Mouse (Mus musculus) neural tube, embryonic 14.5 days (tissue): ENCODE measurements around the gene Inka1. TPM values are rescaled to one million over a fixed set of nuclear protein-coding genes. Genes with fewer than 3 reads are reported as not detected.

Source experiments
- polyA plus RNA-seq: library from polyadenylated mRNA; unstranded; fragments of >200 nt; fragmentation: Nextera tagmentation; extraction: Ambion mirVana; gene quantifications from 2 replicates; pipeline ENCODE4 v1.2.1, GENCODE M21; 2014

Gene Inka1
- polyA plus RNA-seq, 1 experiment from 2014 or later: 10.4 TPM

Other genes starting within 250 kb of the Inka1 start
- 237 and 239 TPM in 2 replicates for gene Rbm5, start 214.9 kb downstream of the Inka1 start, polyA plus RNA-seq
- 87.1 and 96.0 TPM in 2 replicates for gene Rbm6, start 112.6 kb downstream of the Inka1 start, polyA plus RNA-seq
- 21.3 and 23.4 TPM in 2 replicates for gene Mon1a, start 97.7 kb downstream of the Inka1 start, polyA plus RNA-seq
- 0.51 and 1.5 TPM in 2 replicates for gene Mst1r, start 79.0 kb downstream of the Inka1 start, polyA plus RNA-seq
- gene Actl11, start 57.4 kb downstream of the Inka1 start, polyA plus RNA-seq: not detected in 2 replicates
- 12.5 and 20.1 TPM in 2 replicates for gene Camkv, start 50.2 kb downstream of the Inka1 start, polyA plus RNA-seq
- gene Traip, start 35.7 kb downstream of the Inka1 start, polyA plus RNA-seq: 5.1 and 5.7 TPM in 2 replicates
- gene Uba7, start 10.4 kb downstream of the Inka1 start, polyA plus RNA-seq: 2.0 and 8.2 TPM in 2 replicates
- gene Gm20661, start 2.8 kb downstream of the Inka1 start, polyA plus RNA-seq: 0.58 and 1.8 TPM in 2 replicates
- gene Cdhr4, start 6.6 kb upstream of the Inka1 start, polyA plus RNA-seq: 1.2 and 4.5 TPM in 2 replicates
- 0.94 TPM in 1 of 2 replicates, not detected in the other for gene Gm20662, start 10.5 kb upstream of the Inka1 start, polyA plus RNA-seq
- gene Ip6k1, start 16.6 kb upstream of the Inka1 start, polyA plus RNA-seq: 53.6 and 63.5 TPM in 2 replicates
- 19.5 and 21.2 TPM in 2 replicates for gene Gmppb, start 63.4 kb upstream of the Inka1 start, polyA plus RNA-seq
- gene Amigo3, start 67.3 kb upstream of the Inka1 start, polyA plus RNA-seq: 2.8 and 3.5 TPM in 2 replicates
- gene Mst1, start 94.6 kb upstream of the Inka1 start, polyA plus RNA-seq: 0.08 TPM in 1 of 2 replicates, not detected in the other
- 47.7 and 55.7 TPM in 2 replicates for gene Rnf123, start 97.5 kb upstream of the Inka1 start, polyA plus RNA-seq
- 47.9 and 51.7 TPM in 2 replicates for gene Apeh, start 108.7 kb upstream of the Inka1 start, polyA plus RNA-seq
- 16.0 and 17.9 TPM in 2 replicates for gene Bsn, start 204.5 kb upstream of the Inka1 start, polyA plus RNA-seq